Mouse (Mus musculus): ENCODE measurements at regions not wholly inside any gene's neighbourhood (a gene's known extent, or its start where the extent isn't known, plus 50 kb on each side); places are given as distances from the start of the nearest gene placed in this dataset.

- DNase-seq, result peak; percentile 45 to 79
Measured at GRCm38 (mm10) chr17:79553850-79554249, 57.8 kb upstream of the Rmdn2 start.

GRCm38 (mm10) chr17:79555593-79555992 is 56.1 kb upstream of the Rmdn2 start:
- DNase-seq, result peak in 1 of 2 experiments; percentile 28
